Mouse (Mus musculus): ENCODE measurements at regions not wholly inside any gene's neighbourhood (a gene's known extent, or its start where the extent isn't known, plus 50 kb on each side); places are given as distances from the start of the nearest gene placed in this dataset.

DNA sequence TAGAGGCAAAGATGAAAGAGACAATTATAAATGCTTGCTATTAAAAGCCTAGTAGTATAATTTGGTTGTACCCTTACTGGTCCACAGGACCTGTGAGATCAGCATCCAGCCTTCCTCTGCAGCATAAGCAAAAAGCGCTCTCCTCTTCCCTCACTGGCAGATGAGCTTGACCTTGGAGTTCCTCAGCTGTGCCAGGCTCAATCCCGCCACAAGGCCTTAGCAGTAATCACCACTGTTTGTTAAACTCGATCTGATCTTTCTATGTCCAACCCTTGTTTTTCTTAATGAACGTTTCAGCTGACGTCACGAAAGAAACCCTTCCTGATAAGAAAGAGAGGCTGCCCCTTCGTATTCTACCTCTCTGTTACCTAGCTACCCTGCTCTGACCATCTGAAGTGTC lies 183.5 kb downstream of the Ifng start:
- no peak for DNase-seq (ENCODE audit: low read depth)

DNA sequence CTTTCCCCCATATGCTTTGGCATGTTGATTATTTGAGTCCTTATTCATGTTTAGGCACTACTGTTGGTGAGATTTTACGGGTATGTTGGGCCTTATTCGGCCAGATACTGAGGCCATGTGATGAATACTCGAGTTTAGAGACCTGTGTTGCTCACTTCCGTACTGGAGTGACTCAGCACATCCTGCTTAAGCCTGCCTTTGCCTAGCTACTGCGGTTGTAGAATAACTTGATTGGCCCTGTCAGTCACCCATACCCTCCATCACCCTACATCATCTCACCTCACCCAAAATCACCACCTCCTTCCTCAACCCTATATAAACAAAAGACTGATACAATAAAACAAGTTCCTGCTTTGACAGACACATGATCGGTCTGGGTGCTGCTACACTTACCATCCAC lies 187.2 kb downstream of the Ifng start:
- DNase-seq (ENCODE audit: low read depth) = no peak

DNA sequence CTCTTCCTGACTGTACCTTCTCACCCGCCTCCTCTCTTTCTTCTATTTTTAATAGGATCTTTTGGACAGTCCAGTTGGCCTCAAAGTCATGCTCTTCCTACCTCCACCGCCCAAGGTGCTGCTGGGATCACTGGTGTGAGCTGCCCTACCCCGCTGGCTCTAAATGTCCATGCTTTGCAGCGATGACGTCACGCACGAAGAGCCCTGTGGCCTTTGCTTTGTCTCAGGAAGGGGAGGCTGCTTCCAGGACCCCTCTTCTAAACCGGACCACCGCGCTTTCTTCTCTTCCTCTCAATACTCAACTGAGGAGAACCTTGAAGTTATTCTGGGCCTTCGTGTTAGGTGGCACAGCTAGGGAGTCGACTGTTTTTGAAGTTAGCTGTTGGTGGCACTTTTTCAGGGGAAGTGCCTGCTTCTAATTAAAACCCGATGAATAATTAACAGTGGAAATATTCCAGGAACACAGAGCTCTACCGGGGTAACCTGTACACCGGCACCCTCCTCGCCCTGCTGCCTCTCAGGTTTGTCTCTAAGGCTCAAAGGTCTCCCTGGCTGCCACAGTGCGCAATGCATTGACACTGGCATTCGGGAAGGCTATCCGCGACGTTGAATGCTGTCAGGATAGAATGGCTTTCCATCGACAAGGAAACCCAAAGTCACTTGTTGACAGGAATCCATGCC lies 188.7 kb downstream of the Ifng start:
- DNase-seq (ENCODE audit: low read depth) = no peak

DNA sequence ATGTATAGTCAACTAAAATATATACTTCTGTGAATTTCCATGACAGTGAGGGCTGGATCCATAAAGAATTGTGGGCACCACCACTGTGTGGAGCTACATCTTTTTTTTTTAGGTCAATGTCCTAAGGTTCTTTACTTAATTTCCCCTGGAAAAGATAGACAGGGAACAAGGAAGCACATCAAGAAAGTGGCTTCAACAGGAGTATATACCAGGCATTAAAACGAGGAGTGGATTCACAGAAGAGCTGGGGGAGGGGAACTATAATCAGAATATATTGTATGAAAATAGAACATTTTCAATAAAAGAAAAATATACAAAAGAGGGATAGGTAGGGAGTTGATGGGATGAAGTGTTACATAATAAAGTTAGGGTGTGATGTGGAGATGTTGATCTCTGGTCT lies 190.9 kb downstream of the Ifng start:
- DNase-seq (ENCODE audit: low read depth) = no peak

DNA sequence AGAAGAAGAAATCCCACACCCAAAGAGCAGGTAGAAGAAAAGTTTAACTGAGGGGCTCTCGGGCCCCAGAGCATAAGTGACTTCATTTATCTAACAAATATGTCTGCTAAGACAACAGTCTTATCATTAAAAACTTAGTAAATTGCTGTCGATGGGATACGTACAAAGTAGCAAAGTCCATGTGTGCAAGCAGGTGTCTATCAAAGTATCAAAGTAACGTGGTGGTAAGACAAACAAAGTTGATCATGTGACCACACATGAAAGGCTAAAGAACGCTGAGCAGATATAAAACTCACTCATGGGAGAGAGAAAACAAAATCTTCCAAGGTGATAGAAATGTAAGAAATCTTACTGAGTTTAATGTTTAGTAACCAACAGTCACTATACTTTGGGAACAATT lies 191.3 kb downstream of the Ifng start:
- DNase-seq (ENCODE audit: low read depth) = no peak

DNA sequence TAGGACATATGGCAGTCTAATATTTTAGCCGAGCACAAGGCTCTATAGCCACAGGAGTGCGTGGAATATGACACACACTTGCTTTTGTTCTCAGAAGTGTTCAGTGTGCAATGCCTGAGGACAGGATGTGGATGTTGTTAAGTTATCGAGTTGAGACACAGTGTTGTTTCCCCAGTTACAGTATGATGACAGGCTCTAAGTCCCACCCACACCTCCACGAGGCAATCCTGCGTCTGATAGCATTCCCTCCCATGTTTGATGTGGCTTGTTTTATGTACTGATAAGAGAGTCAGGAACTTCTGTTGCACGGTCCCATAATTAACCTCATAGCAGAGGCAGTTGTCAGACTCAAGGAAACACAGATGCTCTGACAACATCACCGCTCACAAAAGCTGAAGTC lies 192.6 kb downstream of the Ifng start:
- DNase-seq (ENCODE audit: low read depth) = no peak

DNA sequence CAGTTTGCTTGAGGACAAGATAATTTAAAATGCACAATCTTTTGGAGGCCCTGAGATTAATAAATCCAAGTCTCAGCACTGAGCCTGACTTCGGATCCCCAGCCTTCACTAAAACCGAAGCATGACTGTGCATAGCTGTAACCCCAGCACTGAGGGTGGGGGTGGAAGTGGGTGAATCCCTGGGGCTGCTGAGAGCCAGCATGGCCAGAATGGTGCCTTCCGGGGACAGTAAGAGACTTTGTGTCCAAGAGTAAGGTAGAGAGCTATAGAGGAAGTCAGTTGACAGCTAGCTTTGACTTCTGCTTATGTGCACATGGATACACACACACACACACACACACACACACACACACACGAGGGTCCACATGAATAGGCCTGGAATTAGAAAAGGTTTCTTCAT lies 198.3 kb downstream of the Ifng start:
- no peak for DNase-seq (ENCODE audit: low read depth)

DNA sequence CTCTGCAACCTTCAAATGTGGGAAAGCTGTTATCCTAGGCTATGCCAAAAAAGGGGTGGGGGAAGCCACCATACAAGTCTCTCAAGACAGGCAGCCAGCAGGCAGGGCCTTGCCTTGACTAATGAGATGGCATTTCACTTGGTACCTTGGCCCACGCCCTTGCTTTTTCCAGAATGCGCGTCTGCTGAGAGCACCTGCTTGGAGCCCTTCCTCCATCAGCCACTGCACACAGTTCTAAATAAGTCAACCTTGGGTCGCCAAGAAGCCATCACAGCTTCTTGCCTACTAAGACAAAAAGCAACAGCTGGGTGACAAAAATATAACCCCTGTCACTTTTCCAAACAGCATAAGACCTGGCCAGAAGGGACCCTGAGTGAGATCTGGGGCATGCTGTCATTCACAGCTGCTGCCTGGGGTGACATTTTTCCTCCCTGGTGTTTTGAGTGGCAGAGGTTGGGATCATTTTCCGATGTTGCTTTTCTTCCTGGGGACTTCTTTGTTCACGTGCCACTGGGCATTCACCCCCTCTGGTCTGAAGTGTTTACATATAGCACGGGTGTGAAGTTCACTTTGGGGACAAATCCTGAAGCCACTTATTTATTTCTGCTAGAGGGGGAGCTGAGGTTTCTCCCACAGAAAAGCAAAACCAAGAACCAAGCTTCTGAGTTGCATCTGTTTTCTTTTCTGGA lies 199.4 kb downstream of the Ifng start:
- DNase-seq (ENCODE audit: low read depth) = no peak

DNA sequence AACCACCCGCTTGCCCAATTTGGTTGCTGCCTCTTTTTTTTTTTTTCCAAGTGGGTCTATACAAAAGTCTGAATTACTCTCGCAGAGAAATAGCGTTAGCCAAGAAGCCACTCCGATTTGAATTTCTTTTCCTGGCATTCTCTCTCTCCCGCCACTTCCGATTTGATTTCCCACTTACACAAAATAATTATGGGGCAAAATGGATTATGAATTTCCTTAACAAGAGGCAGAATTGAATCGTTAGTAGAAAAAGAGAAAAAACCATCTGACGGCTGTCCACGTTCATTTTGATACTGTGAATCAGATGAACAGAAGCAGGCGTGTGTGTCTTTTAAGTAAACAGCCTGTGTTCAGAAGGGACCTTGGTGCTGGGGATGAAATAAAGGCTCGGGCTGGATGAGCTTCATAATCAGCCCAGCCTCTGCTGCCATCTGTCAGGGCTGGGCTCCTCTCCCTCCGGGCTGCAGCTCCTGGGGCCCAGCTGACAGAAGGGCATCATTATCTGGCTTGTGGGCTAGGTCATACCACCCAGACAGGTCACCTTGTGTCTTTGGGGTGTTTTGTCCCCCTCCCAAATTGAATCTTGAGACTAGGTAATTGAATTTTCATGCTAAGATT lies 200.1 kb downstream of the Ifng start:
- no peak for DNase-seq (ENCODE audit: low read depth)

DNA sequence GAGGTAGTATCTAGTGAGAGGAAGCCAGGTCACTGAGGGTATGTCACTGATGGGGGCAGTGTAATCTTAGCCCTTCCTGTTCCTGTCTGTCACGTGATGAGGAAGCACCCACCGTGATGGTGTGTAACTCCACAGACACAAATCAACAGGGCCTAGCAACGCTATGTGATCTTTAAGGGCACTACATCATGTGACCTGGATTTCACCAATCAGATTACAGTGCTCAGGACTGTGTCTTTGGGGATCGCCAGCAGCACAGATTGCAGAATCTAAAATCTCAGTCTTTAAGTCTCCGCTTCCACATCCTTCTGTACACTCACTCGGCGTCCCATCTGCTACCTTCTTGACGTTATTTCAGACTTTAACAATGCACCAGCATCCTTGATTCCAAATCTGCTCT lies 202.8 kb downstream of the Ifng start:
- DNase-seq (ENCODE audit: low read depth) = no peak

DNA sequence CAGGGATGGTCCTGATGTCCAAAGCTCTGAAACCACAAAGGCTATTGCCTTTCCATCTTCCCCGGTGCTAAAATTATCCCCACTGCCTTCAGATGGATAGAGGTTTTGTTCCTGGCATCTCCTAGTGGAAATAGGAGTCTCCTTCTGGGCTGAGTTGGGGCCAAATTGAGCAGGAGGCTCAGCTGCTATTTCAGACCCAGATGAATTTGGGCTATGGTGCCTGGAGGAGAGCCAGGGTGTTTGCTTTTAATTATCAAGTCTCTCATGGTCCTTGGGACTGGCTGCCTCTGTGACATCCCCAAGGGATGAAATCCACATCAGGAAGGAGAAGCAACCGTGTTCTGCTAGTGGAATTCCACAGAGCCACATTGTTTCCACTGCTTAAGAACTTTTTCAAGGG lies 207.3 kb downstream of the Ifng start:
- no peak for DNase-seq (ENCODE audit: low read depth)

DNA sequence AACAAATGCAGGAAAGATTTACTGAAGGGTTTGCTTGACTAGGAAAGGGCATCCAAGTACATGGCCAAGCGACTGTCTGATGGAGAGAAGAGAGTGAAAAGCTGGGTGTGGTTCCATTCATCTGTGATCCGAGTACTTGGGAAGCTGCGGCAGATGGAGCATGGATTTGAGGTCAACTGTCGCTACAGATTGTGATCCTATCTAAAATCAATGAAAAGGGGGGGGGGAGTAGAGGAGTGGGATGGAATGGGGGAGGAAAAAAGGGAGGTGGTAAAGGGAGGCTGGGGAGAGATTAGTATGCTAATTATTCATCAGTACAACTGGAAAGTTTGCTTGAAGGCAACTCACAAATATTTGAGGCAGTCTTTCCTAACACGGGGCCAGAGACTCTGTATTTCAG lies 213.4 kb downstream of the Dyrk2 start:
- no peak for DNase-seq (ENCODE audit: low read depth)

DNA sequence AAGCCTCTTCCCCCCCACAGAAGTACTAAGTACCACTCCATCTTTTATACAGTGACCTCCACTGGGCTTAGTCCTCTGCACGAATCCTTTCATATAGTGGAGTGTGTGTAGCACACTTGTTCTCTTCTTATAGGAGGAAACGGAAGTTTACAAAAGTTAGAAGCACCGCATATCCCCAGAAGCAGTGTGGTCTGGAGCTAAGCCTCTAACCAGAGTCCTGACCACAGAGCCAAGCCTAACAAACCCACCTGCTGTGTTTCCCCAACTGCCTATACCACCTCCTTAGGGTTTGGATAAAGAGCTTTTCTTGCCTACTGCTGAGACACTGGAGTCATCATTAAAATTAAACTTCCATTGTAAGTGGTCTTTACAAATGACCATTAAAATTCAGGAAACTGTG lies 204.0 kb downstream of the Dyrk2 start:
- DNase-seq (ENCODE audit: low read depth) = no peak

DNA sequence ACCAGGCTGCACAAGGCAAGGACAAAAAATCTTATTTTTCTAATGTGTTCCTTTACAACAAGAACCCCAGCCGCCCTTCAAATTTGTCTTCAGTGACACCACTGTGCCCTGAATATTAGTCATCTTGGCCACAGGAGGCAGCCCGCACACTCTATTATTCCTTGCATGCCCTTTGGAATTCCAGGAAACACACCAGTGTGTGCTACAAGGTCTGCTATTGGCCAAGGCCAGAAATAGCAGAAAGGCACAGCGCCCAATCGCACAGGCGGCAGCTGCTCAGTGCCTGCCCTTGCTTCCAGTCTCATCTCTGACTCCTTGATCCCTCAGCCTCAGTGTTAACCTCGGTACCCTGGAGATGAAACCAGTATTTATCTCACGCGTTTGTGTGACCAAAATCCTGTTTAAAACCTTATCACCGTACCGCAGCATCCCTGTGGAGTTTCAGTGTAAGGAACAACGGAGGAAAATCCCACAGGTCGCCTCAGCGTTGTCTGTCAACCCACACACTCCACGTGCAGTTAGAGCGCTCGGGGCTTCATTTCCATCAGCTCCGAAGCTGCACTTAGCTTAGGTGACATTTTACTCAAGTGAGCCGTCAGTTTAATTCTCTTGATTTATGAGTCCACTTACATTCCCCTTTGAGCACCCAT lies 194.1 kb downstream of the Dyrk2 start:
- no peak for DNase-seq (ENCODE audit: low read depth)

DNA sequence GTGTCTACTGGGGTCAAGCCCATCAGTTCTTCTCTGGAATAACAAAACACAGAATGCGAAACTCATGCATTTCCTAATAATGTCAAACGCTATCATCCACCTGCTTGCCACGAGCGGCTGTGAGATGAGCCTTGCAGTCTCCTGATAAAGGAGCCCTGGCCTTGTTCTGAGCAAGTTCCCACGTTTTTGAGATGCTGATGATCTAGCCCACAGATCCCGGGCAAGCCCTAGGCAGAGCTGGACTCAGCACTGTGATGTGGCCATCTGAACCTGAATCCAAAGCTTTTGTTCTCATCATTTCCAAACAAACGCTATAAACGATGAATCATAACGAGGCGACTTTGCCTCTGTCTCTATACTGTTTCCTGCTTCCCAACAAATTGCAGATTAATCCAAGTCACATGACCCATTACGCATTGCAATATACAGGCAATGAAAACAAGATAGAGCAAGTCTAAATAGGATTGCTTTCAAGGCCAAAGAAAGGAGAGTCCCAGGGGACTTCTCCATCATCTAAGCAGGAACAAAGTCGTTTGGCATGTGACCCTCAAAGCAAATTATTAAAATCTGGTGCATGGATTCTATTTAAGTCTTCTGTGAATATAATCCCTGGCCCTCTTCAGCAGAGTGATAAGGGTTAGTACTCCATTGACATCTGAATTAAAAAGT lies 191.1 kb downstream of the Dyrk2 start:
- no peak for DNase-seq (ENCODE audit: low read depth)

DNA sequence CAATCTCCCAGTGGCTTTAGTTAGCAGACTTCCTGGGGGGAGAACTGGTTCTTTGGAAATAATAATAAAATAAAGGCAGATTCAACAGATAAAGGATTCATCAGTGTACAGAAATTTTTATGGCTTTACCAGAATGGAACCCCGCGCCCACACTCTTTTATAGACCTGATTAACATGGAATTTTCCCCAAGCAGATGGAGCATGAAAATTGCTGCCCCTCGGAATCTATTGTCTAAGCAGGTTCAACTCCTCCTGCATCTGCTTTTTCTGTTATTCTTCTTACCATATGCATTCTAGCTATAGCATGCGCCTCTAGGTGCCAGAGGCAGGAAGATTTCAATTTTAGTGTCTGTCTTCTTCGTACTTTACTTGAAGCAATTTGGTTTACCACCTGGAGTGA lies 190.5 kb downstream of the Dyrk2 start:
- DNase-seq (ENCODE audit: low read depth) = no peak

DNA sequence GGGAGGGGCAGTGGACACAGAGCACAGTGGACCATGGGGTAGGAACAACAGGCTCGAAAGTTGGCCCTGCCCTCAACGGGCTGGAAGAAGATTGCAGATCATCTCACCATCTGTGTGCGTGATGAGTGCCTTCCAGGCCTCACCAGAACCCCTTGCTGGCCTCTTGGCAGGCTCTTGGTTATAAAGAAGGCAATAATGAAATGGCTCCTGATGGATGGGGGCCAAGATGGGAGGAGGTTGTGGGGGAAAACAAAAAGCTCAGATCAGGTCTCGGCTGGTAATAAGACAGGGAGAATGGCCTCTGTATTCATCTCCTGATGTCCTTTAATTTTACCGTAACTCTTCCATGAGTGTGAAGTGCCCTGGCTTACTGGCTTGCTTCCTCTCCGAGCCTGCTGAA lies 189.1 kb downstream of the Dyrk2 start:
- no peak for DNase-seq (ENCODE audit: low read depth)

DNA sequence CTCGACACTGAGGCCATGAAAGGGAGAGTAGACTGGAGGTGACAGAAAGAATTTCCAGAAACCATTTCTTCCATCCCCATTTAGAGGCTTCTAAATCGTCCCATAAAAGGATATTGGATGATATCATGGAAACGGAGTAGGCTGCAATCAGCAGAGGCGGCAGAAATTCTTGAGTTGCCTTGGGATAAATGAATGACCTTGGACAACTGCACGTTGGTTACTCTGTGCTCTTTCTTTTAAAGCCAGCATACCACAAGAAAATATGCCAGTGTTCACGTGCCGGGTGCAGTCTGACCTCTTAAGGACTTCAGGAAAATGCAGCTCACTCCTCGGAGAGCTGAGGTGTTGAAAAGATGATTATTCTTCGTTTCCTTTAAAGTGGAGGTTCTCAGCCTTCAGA lies 186.7 kb downstream of the Dyrk2 start:
- no peak for DNase-seq (ENCODE audit: low read depth)

DNA sequence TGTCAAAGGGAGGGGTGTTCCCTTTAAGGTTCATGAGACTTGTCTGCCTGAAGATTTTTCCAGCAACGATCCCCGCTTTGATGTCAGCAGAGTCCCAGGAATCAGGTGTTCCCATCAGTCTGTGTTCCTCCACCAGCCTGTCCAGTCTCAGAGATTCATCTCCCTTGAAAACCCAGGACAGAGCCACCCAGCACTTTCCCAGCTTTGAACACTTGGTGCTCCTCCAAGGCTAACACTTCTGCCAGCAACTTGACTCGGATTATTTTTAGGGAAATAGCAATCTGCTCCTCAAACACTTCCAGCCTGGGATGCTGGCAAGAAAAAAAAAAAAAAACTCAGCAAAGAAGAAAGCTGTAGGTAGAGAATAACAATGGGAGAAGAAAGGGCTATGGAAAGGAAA lies 170.7 kb downstream of the Dyrk2 start:
- no peak for DNase-seq (ENCODE audit: low read depth)

DNA sequence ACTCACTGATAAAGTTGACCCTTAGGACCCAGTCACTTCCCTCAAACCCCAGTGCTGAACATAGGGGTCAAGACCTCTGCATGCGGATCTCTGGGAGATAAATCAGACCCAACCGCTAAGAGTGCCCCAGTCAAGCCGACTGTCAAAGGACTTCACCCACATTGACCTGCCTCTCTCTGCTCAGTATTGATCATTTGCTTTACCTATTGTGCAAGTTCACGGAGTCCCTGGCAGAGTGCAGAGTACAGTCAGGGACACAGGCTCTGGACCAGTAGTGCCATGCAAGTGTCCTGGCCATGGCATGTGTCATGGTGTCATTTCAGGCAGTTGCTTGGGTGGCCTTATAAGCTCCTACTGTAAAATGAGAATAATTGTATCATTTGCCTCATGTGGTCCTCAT lies 169.9 kb downstream of the Dyrk2 start:
- no peak for DNase-seq (ENCODE audit: low read depth)

DNA sequence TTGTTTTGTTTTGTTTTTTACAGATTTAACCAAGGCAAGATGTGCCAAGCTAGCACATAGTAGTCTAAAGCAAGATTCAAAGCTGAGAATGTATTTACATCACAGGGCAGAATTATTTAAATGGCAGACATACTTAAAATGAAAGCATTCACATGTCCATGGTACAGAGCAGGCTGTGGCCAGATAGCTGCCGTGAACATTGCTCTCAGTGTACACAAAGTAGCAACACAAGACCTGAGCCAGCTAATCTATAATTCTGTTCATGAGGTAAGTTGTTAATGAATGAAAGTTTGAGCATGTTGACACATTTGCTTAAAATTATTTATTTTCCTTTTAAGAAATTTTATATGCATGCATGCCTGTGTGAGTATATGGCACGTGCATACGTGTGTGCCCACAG lies 164.0 kb downstream of the Dyrk2 start:
- DNase-seq (ENCODE audit: low read depth) = no peak

DNA sequence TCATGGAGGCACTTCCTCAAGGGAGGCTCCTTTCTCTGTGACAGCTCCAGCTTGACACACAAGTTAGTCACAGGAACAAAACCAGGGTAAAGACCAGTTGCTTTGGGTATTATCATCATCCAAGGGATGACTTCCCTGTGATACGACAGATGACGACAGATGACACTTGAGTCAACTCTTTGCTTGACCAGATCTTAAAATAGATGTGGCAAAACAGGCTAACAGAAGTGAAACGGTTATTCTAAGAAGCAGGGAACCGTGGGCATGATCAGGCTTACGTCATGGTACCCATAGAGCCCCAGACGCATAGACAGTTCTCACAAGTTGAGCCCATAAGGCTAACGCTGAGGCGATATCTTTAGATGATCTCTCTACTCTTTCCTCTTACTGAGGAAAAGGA lies 160.3 kb downstream of the Dyrk2 start:
- DNase-seq (ENCODE audit: low read depth) = no peak

DNA sequence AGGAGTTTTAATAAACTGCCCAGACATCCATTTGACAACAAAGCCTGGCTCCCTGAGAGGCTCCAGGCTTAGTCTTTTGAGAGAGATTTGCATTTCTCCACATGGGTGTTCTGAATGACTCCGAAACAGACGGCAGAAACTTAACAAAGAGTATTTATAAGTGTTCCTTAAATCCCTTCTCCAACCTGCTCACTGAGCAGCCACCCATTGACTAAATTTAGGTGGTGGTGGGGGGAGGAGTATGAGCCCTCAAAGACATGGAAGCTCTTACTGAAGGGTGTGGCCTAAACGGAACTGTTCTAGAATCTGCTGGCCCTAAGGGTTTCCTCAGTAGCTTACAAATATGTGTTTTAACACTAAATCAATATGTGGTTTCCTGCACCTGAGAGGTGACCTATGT lies 158.5 kb downstream of the Dyrk2 start:
- no peak for DNase-seq (ENCODE audit: low read depth)

All from gonadal fat pad, adult 2 months (tissue).